ENCODE assay signal across 34 mouse cellular contexts in the genomic region with DNA sequence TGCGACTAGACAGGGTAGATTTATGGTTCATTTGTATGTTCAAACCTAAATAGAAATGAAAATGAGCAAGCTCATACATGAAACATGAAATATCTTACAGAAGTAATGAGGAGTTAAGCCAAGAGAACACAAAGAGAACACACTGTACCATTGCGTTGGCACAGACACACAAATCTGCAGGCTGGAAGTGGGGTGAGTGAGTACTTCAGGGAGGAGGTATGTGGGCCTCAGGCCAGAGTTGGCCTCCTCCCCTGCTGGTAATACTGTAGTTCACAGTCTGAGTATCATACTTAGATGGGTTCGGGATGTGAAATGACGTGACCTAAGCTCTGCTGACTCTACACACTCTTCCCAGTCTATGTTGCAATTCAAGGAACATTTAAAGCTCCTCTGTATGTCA.
DNase-seq lines count a peak whose midpoint lies in the region; ATAC-seq and TF ChIP-seq lines count a peak whose summit lies in the region.
"Had no signal": no experiment of that assay in that cellular context is flagged by ENCODE, and none has a peak within 500 bp of the region (broad histone marks: within the 10 kb centered on the region; RNA-seq: fewer than 3 reads in every experiment).

No protein-coding gene starts in this region.

- WGBS in forebrain, postnatal 0 days, result 66% methylated on average over 4 of the region's 4 CpGs
- 91% methylated on average over 4 of the region's 4 CpGs for WGBS in forebrain, embryonic 11.5 days
- WGBS in kidney, embryonic 16.5 days, result 89% methylated on average over 4 of the region's 4 CpGs

- H3K4me3 ChIP-seq in forebrain, postnatal 0 days (ENCODE audit: low read depth, low read length), result no peak overlapping the region
- H3K4me3 ChIP-seq in forebrain, embryonic 11.5 days (ENCODE audit: low read depth, low read length), result no peak overlapping the region
- H3K4me3 ChIP-seq in kidney, embryonic 16.5 days (ENCODE audit: low read length), result no peak overlapping the region
- H3K4me3 ChIP-seq: embryonic facial prominence, embryonic 10.5 days; embryonic facial prominence, embryonic 15.5 days; forebrain, embryonic 15.5 days; heart, adult 2 months; heart, embryonic 13.5 days; hindbrain, embryonic 15.5 days; kidney, embryonic 15.5 days; layer of hippocampus, adult 2 months; limb, embryonic 10.5 days; limb, embryonic 15.5 days; liver, embryonic 13.5 days; stomach, embryonic 15.5 days had no signal

- DNase-seq in forebrain, postnatal 0 days, result peak; percentile 41
- DNase-seq in forebrain, embryonic 11.5 days (ENCODE audit: low spot score), result no peak
- peak; percentile 18 for DNase-seq in urinary bladder, postnatal 14 days (ENCODE audit: low spot score)
- DNase-seq in urinary bladder, adult 18-20 months (ENCODE audit: low spot score in 2 of 2), result no peak
- peak; percentile 57 for DNase-seq in lung, postnatal 25 days (ENCODE audit: low spot score)
- no peak for DNase-seq in cerebellum, adult 9-11 months
- no peak for DNase-seq in adrenal gland, adult (ENCODE audit: inconsistent age in 2 of 2, low spot score in 1 of 2)
- DNase-seq: adrenal gland, postnatal 25 days; cerebellum, adult 18-20 months; cerebellum, postnatal 25 days; gastrocnemius, postnatal 25 days; heart, adult 2 months; heart, postnatal 10 days; kidney, adult 18-20 months; kidney, postnatal 36 days; liver, embryonic 13.5 days; lung, embryonic 14.5 days; right cerebral cortex, postnatal 25 days; thymus, postnatal 4 days had no signal

- no peak overlapping the region for H3K9ac ChIP-seq in forebrain, postnatal 0 days
- no peak overlapping the region for H3K9ac ChIP-seq in forebrain, embryonic 11.5 days (ENCODE audit: low read length)
- no peak overlapping the region for H3K9ac ChIP-seq in kidney, embryonic 16.5 days (replicated peaks; ENCODE audit: low read length)
- H3K9ac ChIP-seq: embryonic facial prominence, embryonic 15.5 days; forebrain, embryonic 15.5 days; heart, embryonic 13.5 days; hindbrain, embryonic 15.5 days; kidney, embryonic 15.5 days; limb, embryonic 15.5 days; liver, embryonic 13.5 days; lung, embryonic 14.5 days; stomach, embryonic 15.5 days had no signal

- H3K27me3 ChIP-seq in forebrain, postnatal 0 days (ENCODE audit: insufficient read depth, low read length), result no peaks in the 10 kb centered on the region
- H3K27me3 ChIP-seq in forebrain, embryonic 11.5 days (ENCODE audit: control insufficient read depth, insufficient read depth, low read length), result no peaks in the 10 kb centered on the region
- no peaks in the 10 kb centered on the region for H3K27me3 ChIP-seq in kidney, embryonic 16.5 days (ENCODE audit: insufficient read depth, low read length)
- H3K27me3 ChIP-seq: embryonic facial prominence, embryonic 15.5 days; forebrain, embryonic 15.5 days; heart, embryonic 13.5 days; hindbrain, embryonic 15.5 days; kidney, embryonic 15.5 days; limb, embryonic 15.5 days; liver, embryonic 13.5 days; Patski; stomach, embryonic 15.5 days had no signal

- H3K4me1 ChIP-seq in forebrain, postnatal 0 days (ENCODE audit: insufficient read depth), result 0 out of 2 replicates have a peak, but pooled peaks cover under 1% of the 10 kb centered on the region
- no peaks in the 10 kb centered on the region for H3K4me1 ChIP-seq in forebrain, embryonic 11.5 days (replicated peaks; ENCODE audit: control insufficient read depth, insufficient read depth, low read length)
- H3K4me1 ChIP-seq in kidney, embryonic 16.5 days (ENCODE audit: insufficient read depth, low read length), result no peaks in the 10 kb centered on the region
- H3K4me1 ChIP-seq: embryonic facial prominence, embryonic 10.5 days; forebrain, embryonic 15.5 days; hindbrain, embryonic 15.5 days; limb, embryonic 10.5 days; liver, embryonic 13.5 days; stomach, embryonic 15.5 days had no signal

- no peaks in the 10 kb centered on the region for H3K36me3 ChIP-seq in forebrain, postnatal 0 days (ENCODE audit: insufficient read depth)
- H3K36me3 ChIP-seq in forebrain, embryonic 11.5 days (ENCODE audit: control insufficient read depth, insufficient read depth, low read length), result no peaks in the 10 kb centered on the region
- no peaks in the 10 kb centered on the region for H3K36me3 ChIP-seq in kidney, embryonic 16.5 days (ENCODE audit: insufficient read depth, low read length)
- H3K36me3 ChIP-seq: embryonic facial prominence, embryonic 10.5 days; embryonic facial prominence, embryonic 15.5 days; forebrain, embryonic 15.5 days; G1E; heart, embryonic 13.5 days; hindbrain, embryonic 15.5 days; kidney, embryonic 15.5 days; limb, embryonic 10.5 days; limb, embryonic 15.5 days; liver, embryonic 13.5 days; stomach, embryonic 15.5 days had no signal

- H3K9me3 ChIP-seq in forebrain, postnatal 0 days (ENCODE audit: low read length), result 0 out of 2 replicates have a peak, but pooled peaks cover 5% of the 10 kb centered on the region
- no peaks in the 10 kb centered on the region for H3K9me3 ChIP-seq in forebrain, embryonic 11.5 days (ENCODE audit: control insufficient read depth, low read length)
- no peaks in the 10 kb centered on the region for H3K9me3 ChIP-seq in kidney, embryonic 16.5 days (ENCODE audit: low read length)
- H3K9me3 ChIP-seq: embryonic facial prominence, embryonic 10.5 days; embryonic facial prominence, embryonic 15.5 days; forebrain, embryonic 15.5 days; heart, embryonic 13.5 days; hindbrain, embryonic 15.5 days; kidney, embryonic 15.5 days; limb, embryonic 10.5 days; limb, embryonic 15.5 days; liver, embryonic 13.5 days; stomach, embryonic 15.5 days had no signal

- H3K4me2 ChIP-seq in forebrain, postnatal 0 days (ENCODE audit: low read depth), result no peak overlapping the region
- H3K4me2 ChIP-seq in forebrain, embryonic 11.5 days (ENCODE audit: low read depth, low read length, severe bottlenecking), result no peak overlapping the region
- no peak overlapping the region for H3K4me2 ChIP-seq in kidney, embryonic 16.5 days (replicated peaks; ENCODE audit: low read depth, low read length)
- H3K4me2 ChIP-seq: embryonic facial prominence, embryonic 15.5 days; forebrain, embryonic 15.5 days; heart, embryonic 13.5 days; hindbrain, embryonic 15.5 days; kidney, embryonic 15.5 days; limb, embryonic 15.5 days; liver, embryonic 13.5 days; lung, embryonic 14.5 days; midbrain, embryonic 11.5 days; stomach, embryonic 15.5 days had no signal

- ATAC-seq in forebrain, postnatal 0 days, result peak; percentile 55
- no peak for ATAC-seq in forebrain, embryonic 11.5 days (replicated peaks; ENCODE audit: low FRiP score)
- no peak for ATAC-seq in kidney, embryonic 16.5 days (ENCODE audit: low FRiP score, low TSS enrichment)
- ATAC-seq: forebrain, embryonic 15.5 days; midbrain, embryonic 16.5 days; Patski had no signal

- TF ChIP-seq CTCF in forebrain, postnatal 0 days (IDR thresholded peaks at IDR 0.05; ENCODE audit: low read depth), result no peak

- no peak overlapping the region for H3K27ac ChIP-seq in forebrain, postnatal 0 days (ENCODE audit: low read depth, low read length)
- H3K27ac ChIP-seq in forebrain, embryonic 11.5 days (ENCODE audit: low read depth, low read length), result no peak overlapping the region
- no peak overlapping the region for H3K27ac ChIP-seq in kidney, embryonic 16.5 days (ENCODE audit: low read length)
- H3K27ac ChIP-seq: embryonic facial prominence, embryonic 10.5 days; forebrain, embryonic 15.5 days; heart, adult 2 months; heart, embryonic 13.5 days; hindbrain, embryonic 15.5 days; kidney, embryonic 15.5 days; layer of hippocampus, adult 2 months; limb, embryonic 10.5 days; limb, embryonic 15.5 days; liver, embryonic 13.5 days; stomach, embryonic 15.5 days had no signal

Comparison
In these comparisons a context has a peak if more than half of its experiments do, and no peak if none do; other contexts are left out.
1. DNase-seq: peak in forebrain, postnatal 0 days (single experiment), urinary bladder, postnatal 14 days (single experiment) and lung, postnatal 25 days (single experiment); none in forebrain, embryonic 11.5 days (single experiment), urinary bladder, adult 18-20 months (0 of 2), cerebellum, adult 9-11 months (single experiment) and adrenal gland, adult (0 of 2).